Mouse (Mus musculus): ENCODE measurements around the gene Ankrd37. TPM values are rescaled to one million over a fixed set of nuclear protein-coding genes. Genes with fewer than 3 reads are reported as not detected.
A peak's percentile ranks its signal among the peaks of the same experiment; 100 is the strongest.

The Ankrd37 gene
- polyA plus RNA-seq, 1 experiment from 2014 or later, result 13.9 TPM

DNA sequence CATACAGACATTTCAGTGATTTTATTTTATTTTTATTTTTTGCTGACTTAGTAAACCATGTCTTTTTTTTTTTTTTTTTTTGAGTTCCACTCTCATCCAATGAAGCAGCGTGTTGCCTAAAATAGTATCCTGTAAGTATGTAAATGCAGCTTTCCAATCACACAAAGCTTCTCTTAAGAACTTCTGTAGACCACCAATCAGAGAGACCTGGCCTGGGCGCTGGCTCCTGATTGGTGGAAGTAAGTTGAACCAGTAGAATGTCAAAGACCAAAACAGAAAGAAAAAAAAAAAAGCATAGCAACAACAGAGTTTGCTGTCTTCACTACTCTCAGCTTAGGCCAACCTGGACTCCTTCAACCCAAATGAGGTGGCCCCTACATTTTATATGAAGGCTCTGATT lies 4.8 kb upstream of the Ankrd37 start:
- H3K4me3 ChIP-seq (ENCODE audit: low read depth, low read length), result 0 out of 2 replicates have a peak overlapping the region, but pooled peaks have one; percentile 14
- WGBS (ENCODE audit: insufficient replicate concordance), result 53% methylated on average over 2 of the region's 2 CpGs
- H3K4me1 ChIP-seq (ENCODE audit: control insufficient read depth, insufficient read depth, low read length), result peaks cover 17% of the 10 kb centered on the region; the same call in 1 of the 2 replicates
- peak overlapping the region; percentile 60 for H3K4me2 ChIP-seq
- H3K36me3 ChIP-seq (ENCODE audit: control insufficient read depth, insufficient read depth, low read length), result no peaks in the 10 kb centered on the region
- H3K9me3 ChIP-seq (replicated peaks; ENCODE audit: control insufficient read depth, low read length), result no peaks in the 10 kb centered on the region
- peak overlapping the region; percentile 56 for H3K9ac ChIP-seq (ENCODE audit: low read depth, low read length)
- no peaks in the 10 kb centered on the region for H3K27me3 ChIP-seq (ENCODE audit: control insufficient read depth, insufficient read depth, low read length)
- peak; percentile 10; the same call in 1 of the 2 replicates for ATAC-seq (replicated peaks; ENCODE audit: insufficient number of reproducible peaks, low FRiP score, low TSS enrichment)
- H3K27ac ChIP-seq (ENCODE audit: low read depth, low read length), result peak overlapping the region; percentile 42; the same call in 1 of the 2 replicates

GRCm38 (mm10) chr8:46007050-46007672 lies 1.7 kb upstream of the Ankrd37 start:
- H3K27me3 ChIP-seq (ENCODE audit: control insufficient read depth, insufficient read depth, low read length), result no peaks in the 10 kb centered on the region
- no peak overlapping the region for H3K9ac ChIP-seq (ENCODE audit: low read depth, low read length)
- H3K27ac ChIP-seq (ENCODE audit: low read depth, low read length), result no peak overlapping the region
- WGBS (ENCODE audit: insufficient replicate concordance), result 80% methylated on average over 3 of the region's 3 CpGs
- H3K4me2 ChIP-seq, result no peak overlapping the region
- no peaks in the 10 kb centered on the region for H3K9me3 ChIP-seq (replicated peaks; ENCODE audit: control insufficient read depth, low read length)
- H3K4me1 ChIP-seq (ENCODE audit: control insufficient read depth, insufficient read depth, low read length), result peaks cover 17% of the 10 kb centered on the region; the same call in 1 of the 2 replicates
- ATAC-seq (replicated peaks; ENCODE audit: insufficient number of reproducible peaks, low FRiP score, low TSS enrichment), result no peak
- no peak overlapping the region for H3K4me3 ChIP-seq (ENCODE audit: low read depth, low read length)
- no peaks in the 10 kb centered on the region for H3K36me3 ChIP-seq (ENCODE audit: control insufficient read depth, insufficient read depth, low read length)

GRCm38 (mm10) chr8:45999784-46000705 lies 5.5 kb downstream of the Ankrd37 start:
- peak overlapping the region; percentile 86 for H3K4me2 ChIP-seq
- no peaks in the 10 kb centered on the region for H3K9me3 ChIP-seq (replicated peaks; ENCODE audit: control insufficient read depth, low read length)
- H3K36me3 ChIP-seq (ENCODE audit: control insufficient read depth, insufficient read depth, low read length), result peaks cover 8% of the 10 kb centered on the region
- H3K4me3 ChIP-seq (ENCODE audit: low read depth, low read length), result peak overlapping the region; percentile 58
- 6% methylated on average over 53 of the region's 55 CpGs for WGBS (ENCODE audit: insufficient replicate concordance)
- H3K4me1 ChIP-seq (ENCODE audit: control insufficient read depth, insufficient read depth, low read length), result peaks cover 5% of the 10 kb centered on the region; the same call in 1 of the 2 replicates
- H3K27me3 ChIP-seq (ENCODE audit: control insufficient read depth, insufficient read depth, low read length), result no peaks in the 10 kb centered on the region
- H3K27ac ChIP-seq (ENCODE audit: low read depth, low read length), result peak overlapping the region; percentile 96
- ATAC-seq (replicated peaks; ENCODE audit: insufficient number of reproducible peaks, low FRiP score, low TSS enrichment), result peak; percentile 99
- peak overlapping the region; percentile 74 for H3K9ac ChIP-seq (ENCODE audit: low read depth, low read length)

DNA sequence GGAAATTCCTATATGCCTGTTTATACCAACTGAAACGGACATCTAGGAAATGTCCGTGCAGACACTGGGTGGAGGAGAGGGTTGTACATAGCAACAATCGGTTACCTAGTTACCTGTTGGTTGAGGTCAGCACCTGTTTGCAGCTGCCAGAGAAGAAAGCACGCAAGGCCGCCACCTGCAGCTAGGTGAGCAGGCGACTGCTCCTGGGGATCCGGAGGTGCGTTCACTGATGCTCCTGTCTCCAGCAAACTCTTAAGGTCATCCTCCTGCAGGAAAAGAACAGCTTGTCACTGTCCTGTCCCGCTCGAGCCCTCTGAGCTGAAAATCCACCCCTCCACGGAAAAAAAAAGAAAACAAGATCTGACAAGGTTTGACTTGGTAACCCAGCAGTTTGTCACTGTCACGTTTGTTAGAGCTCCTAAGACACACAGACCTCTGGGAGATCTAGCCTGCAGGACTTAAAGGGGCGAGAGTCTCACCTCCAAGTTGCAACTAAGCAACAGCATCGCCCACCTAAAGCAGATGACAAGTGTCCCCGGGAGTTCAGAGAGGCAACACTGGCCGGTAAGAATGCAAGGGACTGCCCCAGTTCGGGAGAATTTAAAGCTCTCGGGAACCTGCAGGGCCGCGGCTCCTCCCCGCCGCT lies 6.2 kb downstream of the Ankrd37 start, which contains the start of gene Lrp2bp:
Lrp2bp (plus strand) TSS at position 166 of the 646 bp plus-strand sequence.
- H3K36me3 ChIP-seq (ENCODE audit: control insufficient read depth, insufficient read depth, low read length), result peaks cover 8% of the 10 kb centered on the region
- H3K4me3 ChIP-seq (ENCODE audit: low read depth, low read length), result peak within 1 kb of the TSS; percentile 58
- H3K4me2 ChIP-seq, result peak within 1 kb of the TSS; percentile 86
- peaks cover 5% of the 10 kb centered on the region; the same call in 1 of the 2 replicates for H3K4me1 ChIP-seq (ENCODE audit: control insufficient read depth, insufficient read depth, low read length)
- WGBS (ENCODE audit: insufficient replicate concordance), result 5% methylated on average over 22 of the region's 22 CpGs
- H3K27ac ChIP-seq (ENCODE audit: low read depth, low read length), result peak within 1 kb of the TSS; percentile 96
- no peaks in the 10 kb centered on the region for H3K9me3 ChIP-seq (replicated peaks; ENCODE audit: control insufficient read depth, low read length)
- ATAC-seq (replicated peaks; ENCODE audit: insufficient number of reproducible peaks, low FRiP score, low TSS enrichment), result peak; percentile 29; the same call in 1 of the 2 replicates
- H3K27me3 ChIP-seq (ENCODE audit: control insufficient read depth, insufficient read depth, low read length), result no peaks in the 10 kb centered on the region
- peak within 1 kb of the TSS; percentile 74 for H3K9ac ChIP-seq (ENCODE audit: low read depth, low read length)

- Histone ChIP-seq H3K27me3 (ENCODE audit: control insufficient read depth, insufficient read depth, low read length) (no peaks in the 10 kb centered on the region), H3K4me1 (ENCODE audit: control insufficient read depth, insufficient read depth, low read length) (peaks cover 5% of the 10 kb centered on the region; the same call in 1 of the 2 replicates), H3K9me3 (replicated peaks; ENCODE audit: control insufficient read depth, low read length) (no peaks in the 10 kb centered on the region), H3K36me3 (ENCODE audit: control insufficient read depth, insufficient read depth, low read length) (peaks cover 13% of the 10 kb centered on the region), H3K4me3 (ENCODE audit: low read depth, low read length) (no peak overlapping the region), H3K9ac (ENCODE audit: low read depth, low read length) (no peak overlapping the region), H3K4me2 (peak overlapping the region; percentile 31), H3K27ac (ENCODE audit: low read depth, low read length) (no peak overlapping the region)
- ATAC-seq (replicated peaks; ENCODE audit: insufficient number of reproducible peaks, low FRiP score, low TSS enrichment), result no peak
- 79% methylated on average over 2 of the region's 2 CpGs for WGBS (ENCODE audit: insufficient replicate concordance)
Observed at GRCm38 (mm10) chr8:45998228-45998627, 7.3 kb downstream of the Ankrd37 start.

- Histone ChIP-seq H3K27ac (ENCODE audit: low read depth, low read length) (no peak overlapping the region), H3K9ac (ENCODE audit: low read depth, low read length) (no peak overlapping the region), H3K4me1 (ENCODE audit: control insufficient read depth, insufficient read depth, low read length) (peaks cover 3% of the 10 kb centered on the region; the same call in 1 of the 2 replicates), H3K4me3 (ENCODE audit: low read depth, low read length) (no peak overlapping the region), H3K36me3 (ENCODE audit: control insufficient read depth, insufficient read depth, low read length) (peaks cover 13% of the 10 kb centered on the region), H3K9me3 (replicated peaks; ENCODE audit: control insufficient read depth, low read length) (no peaks in the 10 kb centered on the region), H3K27me3 (ENCODE audit: control insufficient read depth, insufficient read depth, low read length) (no peaks in the 10 kb centered on the region), H3K4me2 (no peak overlapping the region)
- WGBS (ENCODE audit: insufficient replicate concordance), result 87% methylated on average over 3 of the region's 3 CpGs
- no peak for ATAC-seq (replicated peaks; ENCODE audit: insufficient number of reproducible peaks, low FRiP score, low TSS enrichment)
Observed at GRCm38 (mm10) chr8:45995576-45995975, 9.9 kb downstream of the Ankrd37 start.

DNA sequence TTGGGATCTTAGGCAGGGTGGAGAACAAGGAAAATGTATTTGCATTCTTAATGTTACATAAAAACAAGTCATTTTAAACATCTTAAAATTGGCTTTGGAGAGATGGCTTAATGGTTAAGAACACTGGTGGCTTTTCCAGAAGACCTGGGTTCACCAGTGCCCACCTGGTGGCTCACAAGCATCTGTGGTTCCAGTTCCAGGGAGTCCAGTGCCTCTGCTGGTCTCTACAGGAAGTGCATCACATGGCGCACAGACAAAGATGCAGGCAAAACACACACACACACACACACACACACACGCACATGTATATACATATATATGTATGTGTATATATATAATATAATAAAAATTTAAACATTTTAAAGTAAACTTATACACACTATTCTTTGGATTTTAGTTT lies 11.4 kb downstream of the Ankrd37 start:
- H3K27ac ChIP-seq (ENCODE audit: low read depth, low read length), result no peak overlapping the region
- WGBS (ENCODE audit: insufficient replicate concordance), result 93% methylated on average over 2 of the region's 2 CpGs
- no peaks in the 10 kb centered on the region for H3K4me1 ChIP-seq (ENCODE audit: control insufficient read depth, insufficient read depth, low read length)
- no peak overlapping the region for H3K4me2 ChIP-seq
- H3K4me3 ChIP-seq (ENCODE audit: low read depth, low read length), result no peak overlapping the region
- peaks cover 13% of the 10 kb centered on the region for H3K36me3 ChIP-seq (ENCODE audit: control insufficient read depth, insufficient read depth, low read length)
- no peak for ATAC-seq (replicated peaks; ENCODE audit: insufficient number of reproducible peaks, low FRiP score, low TSS enrichment)
- H3K9ac ChIP-seq (ENCODE audit: low read depth, low read length), result no peak overlapping the region
- no peaks in the 10 kb centered on the region for H3K9me3 ChIP-seq (replicated peaks; ENCODE audit: control insufficient read depth, low read length)
- no peaks in the 10 kb centered on the region for H3K27me3 ChIP-seq (ENCODE audit: control insufficient read depth, insufficient read depth, low read length)

- no peak for ATAC-seq (replicated peaks; ENCODE audit: insufficient number of reproducible peaks, low FRiP score, low TSS enrichment)
- H3K9me3 ChIP-seq (replicated peaks; ENCODE audit: control insufficient read depth, low read length), result no peaks in the 10 kb centered on the region
- H3K4me2 ChIP-seq, result no peak overlapping the region
- no peak overlapping the region for H3K9ac ChIP-seq (ENCODE audit: low read depth, low read length)
- peaks cover 11% of the 10 kb centered on the region for H3K36me3 ChIP-seq (ENCODE audit: control insufficient read depth, insufficient read depth, low read length)
- no peak overlapping the region for H3K27ac ChIP-seq (ENCODE audit: low read depth, low read length)
- no peaks in the 10 kb centered on the region for H3K4me1 ChIP-seq (ENCODE audit: control insufficient read depth, insufficient read depth, low read length)
- H3K27me3 ChIP-seq (ENCODE audit: control insufficient read depth, insufficient read depth, low read length), result no peaks in the 10 kb centered on the region
- 90% methylated on average over 4 of the region's 4 CpGs for WGBS (ENCODE audit: insufficient replicate concordance)
- no peak overlapping the region for H3K4me3 ChIP-seq (ENCODE audit: low read depth, low read length)
Observed at GRCm38 (mm10) chr8:45990631-45991310, 14.7 kb downstream of the Ankrd37 start.

All from heart, embryonic 11.5 days (tissue).